Mouse (Mus musculus): Measurements from ENCODE around the gene Arhgap8. TPM values are rescaled to one million over a fixed set of nuclear protein-coding genes. Genes with fewer than 3 reads are reported as not detected.

The Arhgap8 gene
- total RNA-seq, 1 experiment from 2014 or later = not detected

GRCm38 (mm10) chr15:84815171-84815570, 95.3 kb downstream of the Arhgap8 start:
- no peak for ATAC-seq (replicated peaks in 1 of 2; ENCODE audit: insufficient read depth in 1 of 2, low FRiP score in 2 of 2, low TSS enrichment in 1 of 2, low read depth in 1 of 2, poor library complexity in 2 of 2, severe bottlenecking in 2 of 2)

- no peak for ATAC-seq (replicated peaks in 1 of 2; ENCODE audit: insufficient read depth in 1 of 2, low FRiP score in 2 of 2, low TSS enrichment in 1 of 2, low read depth in 1 of 2, poor library complexity in 2 of 2, severe bottlenecking in 2 of 2)
These were observed 97.7 kb downstream of the Arhgap8 start for GRCm38 (mm10) chr15:84817589-84817988.

GRCm38 (mm10) chr15:84818284-84818683, 98.4 kb downstream of the Arhgap8 start:
- ATAC-seq (replicated peaks in 1 of 2; ENCODE audit: insufficient read depth in 1 of 2, low FRiP score in 2 of 2, low TSS enrichment in 1 of 2, low read depth in 1 of 2, poor library complexity in 2 of 2, severe bottlenecking in 2 of 2) = no peak

GRCm38 (mm10) chr15:84820811-84821210, 101.0 kb downstream of the Arhgap8 start:
- no peak for ATAC-seq (replicated peaks in 1 of 2; ENCODE audit: insufficient read depth in 1 of 2, low FRiP score in 2 of 2, low TSS enrichment in 1 of 2, low read depth in 1 of 2, poor library complexity in 2 of 2, severe bottlenecking in 2 of 2)

Other genes starting within 250 kb of the Arhgap8 start
- gene Rtl6, start 162.2 kb upstream of the Arhgap8 start, total RNA-seq (2017) = 3.7 and 7.1 TPM in 2 replicates
- gene Prr5, start 50.4 kb upstream of the Arhgap8 start, total RNA-seq (2017) = 7.7 and 10.4 TPM in 2 replicates
- gene Phf21b, start 136.0 kb downstream of the Arhgap8 start, total RNA-seq (2017) = 0.63 and 2.3 TPM in 2 replicates
- gene Gm29666, start 200.0 kb downstream of the Arhgap8 start, total RNA-seq (2017) = 0.44 and 0.79 TPM in 2 replicates
- gene Nup50, start 203.4 kb downstream of the Arhgap8 start, total RNA-seq (2017) = 60.3 and 81.3 TPM in 2 replicates

Measured in hematopoietic stem cell, adult 5-6 weeks (primary cell).